Mouse (Mus musculus) heart, embryonic 11.5 days (tissue): ENCODE results near the gene 6030468B19Rik. TPM values are rescaled to one million over a fixed set of nuclear protein-coding genes. Genes with fewer than 3 reads are reported as not detected.

ENCODE experiments used
- ATAC-seq: fragments of 200-750 bp; cut with Nextera tagmentation; replicated peaks from 2 replicates; pipeline ENCODE4 v1.8.0; 2017; ENCODE audit warnings: moderate library complexity; ENCODE audit not compliant: insufficient number of reproducible peaks, low FRiP score, low TSS enrichment
- H3K27ac ChIP-seq: fragments of 300-500 bp; sonication (generic); 2 replicates; pipeline ENCODE4 v1.5.1; 2014; ENCODE audit warnings: mild to moderate bottlenecking, low read depth, low read length
- H3K27me3 ChIP-seq: fragments of 300-500 bp; sonication (generic); 2 replicates; pipeline ENCODE4 v1.6.1; 2014; ENCODE audit warnings: mild to moderate bottlenecking, low read length, mixed read lengths; ENCODE audit not compliant: control insufficient read depth, insufficient read depth
- H3K36me3 ChIP-seq: fragments of 300-500 bp; sonication (generic); 2 replicates; pipeline ENCODE4 v1.6.1; 2014; ENCODE audit warnings: mild to moderate bottlenecking, low read length, moderate library complexity, mixed read lengths; ENCODE audit not compliant: control insufficient read depth, insufficient read depth
- H3K4me1 ChIP-seq: fragments of 300-500 bp; sonication (generic); 2 replicates; pipeline ENCODE4 v1.6.1; 2014; ENCODE audit warnings: low read length; ENCODE audit not compliant: control insufficient read depth, insufficient read depth
- H3K4me2 ChIP-seq: fragments of 300-500 bp; sonication (generic); 2 replicates; pipeline ENCODE4 v1.6.1; 2014; ENCODE audit warnings: mild to moderate bottlenecking, moderate library complexity
- H3K4me3 ChIP-seq: fragments of 300-500 bp; sonication (generic); 2 replicates; pipeline ENCODE4 v1.5.1; 2014; ENCODE audit warnings: low read depth, low read length
- H3K9ac ChIP-seq: fragments of 300-500 bp; sonication (generic); 2 replicates; pipeline ENCODE4 v1.6.1; 2014; ENCODE audit warnings: mild to moderate bottlenecking, low read depth, low read length, moderate library complexity
- H3K9me3 ChIP-seq: fragments of 300-500 bp; sonication (generic); replicated peaks from 2 replicates; pipeline ENCODE4 v1.6.1; 2016; ENCODE audit warnings: low read length; ENCODE audit not compliant: control insufficient read depth
- WGBS: fragments of 180-500 bp; shearing (Covaris S2); extraction: QIAGEN DNeasy Blood & Tissue Kit; methylation state at CpG from one replicate; pipeline ENCODE4 v1.1.7; 2014; ENCODE audit not compliant: insufficient replicate concordance; 5-methylcytosine and 5-hydroxymethylcytosine counted together
- polyA plus RNA-seq: library from polyadenylated mRNA; unstranded; fragments of >200 nt; fragmentation: Nextera tagmentation; extraction: Ambion mirVana; gene quantifications from 2 replicates; pipeline ENCODE4 v1.2.1, GENCODE M21; 2014

Gene 6030468B19Rik
- polyA plus RNA-seq, 1 experiment from 2014 or later: 3.9 TPM

GRCm38 (mm10) chr11:117855360-117855759 lies 57.9 kb downstream of the 6030468B19Rik start:
- H3K27ac ChIP-seq: no peak overlapping the region
- H3K27me3 ChIP-seq: peaks cover 15% of the 10 kb centered on the region
- no peak for ATAC-seq
- no peaks in the 10 kb centered on the region for H3K9me3 ChIP-seq
- no peak overlapping the region for H3K9ac ChIP-seq
- peaks cover 35% of the 10 kb centered on the region for H3K36me3 ChIP-seq
- peaks cover 5% of the 10 kb centered on the region for H3K4me1 ChIP-seq
- 90% methylated on average over 5 of the region's 5 CpGs for WGBS
- no peak overlapping the region for H3K4me2 ChIP-seq
- H3K4me3 ChIP-seq: no peak overlapping the region

- ATAC-seq: no peak
- no peak overlapping the region for H3K9ac ChIP-seq
- H3K27me3 ChIP-seq: peaks cover 20% of the 10 kb centered on the region
- H3K4me2 ChIP-seq: no peak overlapping the region
- 81% methylated on average over 1 of the region's 1 CpGs for WGBS
- H3K4me3 ChIP-seq: no peak overlapping the region
- no peak overlapping the region for H3K27ac ChIP-seq
- no peaks in the 10 kb centered on the region for H3K9me3 ChIP-seq
- H3K36me3 ChIP-seq: peaks cover 35% of the 10 kb centered on the region
- H3K4me1 ChIP-seq: 0 out of 2 replicates have a peak, but pooled peaks cover 3% of the 10 kb centered on the region
Observed at GRCm38 (mm10) chr11:117855975-117856374, 58.5 kb downstream of the 6030468B19Rik start.

Other genes with a start within 250 kb of the 6030468B19Rik start
- gene Tnrc6c, start 143.4 kb upstream of the 6030468B19Rik start, polyA plus RNA-seq: 7.0 and 8.1 TPM in 2 replicates
- 4.4 and 4.5 TPM in 2 replicates for gene Tmc8, start 15.6 kb upstream of the 6030468B19Rik start, polyA plus RNA-seq
- 23.8 and 26.2 TPM in 2 replicates for gene Tmc6, start 15.5 kb upstream of the 6030468B19Rik start, polyA plus RNA-seq
- gene Gm20708, start 12.0 kb downstream of the 6030468B19Rik start, polyA plus RNA-seq: 0.34 and 0.62 TPM in 2 replicates
- 78.7 and 79.2 TPM in 2 replicates for gene Syngr2, start 12.0 kb downstream of the 6030468B19Rik start, polyA plus RNA-seq
- 13.1 and 14.3 TPM in 2 replicates for gene Afmid, start 28.3 kb downstream of the 6030468B19Rik start, polyA plus RNA-seq
- 98.5 and 101 TPM in 2 replicates for gene Tk1, start 28.4 kb downstream of the 6030468B19Rik start, polyA plus RNA-seq
- 256 and 259 TPM in 2 replicates for gene Birc5, start 51.6 kb downstream of the 6030468B19Rik start, polyA plus RNA-seq
- gene Tmem235, start 63.1 kb downstream of the 6030468B19Rik start, polyA plus RNA-seq: not detected in 2 replicates
- 3.0 and 3.7 TPM in 2 replicates for gene Tha1, start 75.8 kb downstream of the 6030468B19Rik start, polyA plus RNA-seq
- gene Socs3, start 172.4 kb downstream of the 6030468B19Rik start, polyA plus RNA-seq: 3.6 and 4.5 TPM in 2 replicates
- 26.5 and 27.4 TPM in 2 replicates for gene Pgs1, start 188.6 kb downstream of the 6030468B19Rik start, polyA plus RNA-seq